Mouse (Mus musculus) liver, embryonic 14.5 days (tissue): Measurements from ENCODE around the gene Cdc5l.

Experiments
- CTCF ChIP-seq: IDR thresholded peaks from 2 replicates; pipeline ENCODE4 v1.5.1; 2016; ENCODE audit warnings: antibody characterized with exemption, low read depth, control low read depth
- EP300 ChIP-seq: IDR thresholded peaks from 2 replicates; pipeline ENCODE4 v1.6.1; 2016; ENCODE audit warnings: antibody characterized with exemption, low read depth

- TF ChIP-seq CTCF, result no peak
- TF ChIP-seq EP300, result no peak
These were observed 40.6 kb upstream of the Cdc5l start for GRCm38 (mm10) chr17:45474146-45474545.
